Mouse (Mus musculus): ENCODE results near the gene Arid3a.
"Not testable (repeated sequence)": the region's sequence is repeated elsewhere in the genome, so short reads cannot be mapped to it uniquely, and the experiment has no call there.

Gene Arid3a

DNA sequence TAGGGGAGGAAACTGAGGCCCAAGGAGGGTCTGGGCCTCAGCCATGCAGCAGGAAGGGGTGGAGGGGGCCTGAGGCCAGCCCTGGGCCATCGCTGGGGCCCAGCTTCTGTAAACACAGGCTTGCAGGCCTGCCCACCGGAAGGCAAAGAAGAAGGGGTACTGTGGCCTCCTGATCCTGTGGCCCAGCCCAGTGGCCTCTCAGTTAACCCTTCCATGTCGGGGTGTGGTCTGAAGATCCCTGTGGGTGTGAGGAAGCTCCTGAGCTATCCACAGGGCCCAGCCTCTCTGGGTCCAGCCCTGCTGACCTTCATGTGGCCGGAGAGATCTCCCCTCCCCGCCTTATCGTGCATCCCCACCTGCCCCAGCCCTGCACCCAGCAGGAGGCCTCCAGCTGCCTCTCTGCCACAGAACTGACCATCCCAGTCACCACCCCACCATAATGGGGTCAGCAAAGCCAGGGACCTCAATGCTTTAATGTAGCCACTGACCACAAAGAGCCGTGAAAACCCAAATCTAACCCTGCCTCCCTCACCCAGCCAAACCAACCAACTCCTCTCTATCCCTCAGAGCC lies 20.0 kb downstream of the Arid3a start:
- no peak for DNase-seq (ENCODE audit: low read depth)

GRCm38 (mm10) chr10:79947502-79947901 lies 20.7 kb downstream of the Arid3a start:
- DNase-seq (ENCODE audit: low read depth): no peak

- no peak for DNase-seq (ENCODE audit: low read depth)
Observed at GRCm38 (mm10) chr10:79949873-79950272, 23.0 kb downstream of the Arid3a start.

DNA sequence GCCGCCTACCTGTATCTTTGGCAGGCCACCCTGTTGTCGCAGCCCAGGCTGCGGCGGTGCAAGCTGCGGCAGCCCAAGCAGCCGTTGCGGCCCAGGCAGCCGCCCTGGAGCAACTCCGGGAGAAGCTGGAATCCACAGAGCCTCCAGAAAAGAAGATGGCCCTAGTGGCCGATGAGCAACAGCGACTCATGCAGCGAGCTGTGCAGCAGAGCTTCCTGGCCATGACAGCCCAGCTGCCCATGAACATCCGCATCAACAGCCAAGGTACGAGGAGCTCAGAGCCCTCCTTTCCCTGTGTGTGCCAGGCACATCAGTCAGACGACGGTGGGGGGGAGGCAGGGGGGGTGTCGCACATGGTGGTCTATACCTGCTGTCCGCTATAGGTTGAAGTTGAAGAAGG lies 23.8 kb downstream of the Arid3a start:
- no peak for DNase-seq (ENCODE audit: low read depth)

DNA sequence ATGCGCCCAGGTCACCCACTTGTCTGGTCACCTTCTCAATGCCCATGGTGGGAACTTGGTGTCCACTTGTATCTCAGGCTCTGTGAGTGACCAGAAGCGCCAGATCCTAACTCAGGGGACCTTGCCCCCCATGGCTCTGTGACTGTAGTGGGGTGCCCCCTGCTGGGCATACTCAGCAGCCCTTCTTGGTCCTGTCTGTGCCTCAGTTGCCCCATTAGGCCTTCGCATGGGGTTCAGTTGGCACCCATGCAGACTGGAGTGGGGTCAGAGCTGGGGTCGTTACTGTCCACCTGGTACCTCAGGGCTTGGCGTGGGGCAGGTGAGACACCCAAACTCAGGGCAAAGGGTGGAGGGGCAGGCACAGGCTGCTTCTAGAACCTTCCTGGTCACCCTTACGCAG lies 27.1 kb downstream of the Arid3a start:
- DNase-seq (ENCODE audit: low read depth): no peak

DNA sequence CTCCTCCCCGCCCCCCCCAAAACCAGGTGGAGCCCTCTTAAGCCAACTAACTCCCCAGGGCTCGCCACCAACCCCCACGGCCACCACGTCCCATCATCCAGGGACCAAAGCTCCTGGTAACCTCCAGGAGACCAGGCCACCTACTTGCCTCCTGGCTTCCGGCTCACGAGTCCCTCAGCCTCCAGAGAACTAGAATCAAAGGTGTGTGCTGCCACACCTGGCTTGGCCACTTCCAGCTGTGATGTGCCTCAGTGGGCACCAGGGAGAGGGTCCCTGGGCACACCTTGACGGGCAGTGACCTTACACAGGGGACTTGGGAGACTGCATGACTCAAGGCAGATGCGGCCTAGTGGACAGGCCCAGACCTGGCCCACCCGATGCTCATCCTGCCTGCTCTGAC lies 28.8 kb downstream of the Arid3a start:
- no peak for DNase-seq (ENCODE audit: low read depth)

DNA sequence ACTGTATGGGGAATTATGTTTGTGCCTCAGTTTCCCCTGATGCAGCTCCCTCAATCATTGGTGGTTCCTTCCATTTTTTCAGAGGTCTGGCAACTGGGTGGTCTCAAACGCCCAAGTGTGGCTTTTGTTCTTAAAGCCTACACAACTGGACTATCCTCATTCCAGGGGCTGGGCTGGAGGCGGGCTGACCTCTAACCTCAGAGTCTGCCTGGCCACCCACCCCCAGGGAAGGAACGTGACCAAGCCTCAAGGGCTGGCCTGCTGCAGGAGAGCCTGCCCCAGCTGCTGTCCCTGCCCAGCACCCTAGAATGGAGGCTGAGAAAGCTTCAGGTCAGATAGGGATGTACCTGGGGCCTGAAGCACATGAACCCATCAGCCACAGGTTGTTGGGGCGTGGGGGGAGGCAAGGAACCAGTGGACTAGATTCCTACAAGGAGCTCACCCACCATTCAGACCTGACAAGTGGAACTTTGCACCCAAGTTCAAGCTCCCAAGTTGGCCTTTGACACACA lies 29.9 kb downstream of the Arid3a start:
- DNase-seq (ENCODE audit: low read depth): no peak

- peak; percentile 68 for DNase-seq (ENCODE audit: low read depth)
Observed at GRCm38 (mm10) chr10:79958140-79958816, 31.4 kb downstream of the Arid3a start.

GRCm38 (mm10) chr10:79959412-79959811 lies 32.6 kb downstream of the Arid3a start:
- not testable (repeated sequence) for DNase-seq (ENCODE audit: low read depth)

DNA sequence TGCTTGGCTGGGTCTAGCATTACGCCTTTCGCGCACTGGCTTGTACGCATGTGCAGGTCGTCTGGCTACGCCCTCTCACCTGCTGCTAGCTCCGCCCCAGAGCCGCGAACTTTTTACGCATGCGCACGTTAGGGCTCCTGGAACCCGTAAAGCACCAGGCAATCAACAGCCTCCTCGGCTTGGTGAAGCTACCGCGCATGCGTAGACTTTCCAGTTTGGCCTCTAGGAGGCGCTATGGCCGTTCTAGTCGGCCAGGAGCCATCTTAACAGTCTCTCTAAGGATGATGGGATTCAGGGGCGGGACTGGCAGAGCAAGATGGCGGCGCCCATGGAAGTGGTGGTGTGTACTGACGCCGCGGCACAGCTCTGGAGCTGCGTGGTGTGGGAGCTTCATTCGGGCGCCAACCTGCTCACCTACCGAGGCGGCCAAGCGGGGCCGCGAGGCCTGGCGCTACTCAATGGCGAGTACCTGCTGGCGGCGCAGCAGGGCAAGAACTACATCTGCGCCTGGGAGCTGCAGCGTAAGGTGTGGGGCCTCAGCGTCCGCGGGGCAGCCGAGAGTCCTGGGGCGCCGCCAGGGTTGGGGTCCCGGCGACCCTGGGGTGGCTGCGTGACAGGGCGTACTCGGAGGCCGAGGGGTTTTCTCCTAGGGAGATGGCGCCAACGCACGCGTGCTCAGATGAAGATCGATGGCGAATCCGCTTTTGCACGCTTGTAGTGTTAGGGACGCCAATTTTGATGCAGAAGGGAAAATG lies 33.2 kb downstream of the Arid3a start, which contains the start of gene Wdr18:
TSS of gene Wdr18 (plus strand) at position 306 of the 755 bp plus-strand sequence.
- peak; percentile 99 for DNase-seq (ENCODE audit: low read depth)

- DNase-seq (ENCODE audit: low read depth): no peak
Observed at GRCm38 (mm10) chr10:79960671-79961294, 33.9 kb downstream of the Arid3a start.

DNA sequence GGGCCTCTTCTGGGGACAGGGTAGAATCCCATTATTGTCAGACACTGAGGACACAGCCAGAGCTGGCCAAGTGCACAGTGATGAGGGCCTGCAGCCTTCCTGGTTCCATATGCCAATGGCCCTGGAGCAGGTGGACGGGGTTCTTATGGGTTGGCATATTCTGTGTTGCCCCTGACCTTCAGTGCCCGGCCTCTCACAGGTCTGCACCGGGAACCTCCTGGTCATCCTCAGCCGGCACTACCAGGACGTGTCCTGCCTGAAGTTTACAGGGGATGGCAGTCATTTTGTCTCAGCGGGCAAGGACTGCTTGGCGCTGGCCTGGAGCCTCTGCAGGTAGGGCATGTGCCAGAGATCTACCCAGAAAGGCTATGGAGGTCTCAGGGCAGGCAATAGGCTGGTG lies 37.9 kb downstream of the Arid3a start:
- no peak for DNase-seq (ENCODE audit: low read depth)

DNA sequence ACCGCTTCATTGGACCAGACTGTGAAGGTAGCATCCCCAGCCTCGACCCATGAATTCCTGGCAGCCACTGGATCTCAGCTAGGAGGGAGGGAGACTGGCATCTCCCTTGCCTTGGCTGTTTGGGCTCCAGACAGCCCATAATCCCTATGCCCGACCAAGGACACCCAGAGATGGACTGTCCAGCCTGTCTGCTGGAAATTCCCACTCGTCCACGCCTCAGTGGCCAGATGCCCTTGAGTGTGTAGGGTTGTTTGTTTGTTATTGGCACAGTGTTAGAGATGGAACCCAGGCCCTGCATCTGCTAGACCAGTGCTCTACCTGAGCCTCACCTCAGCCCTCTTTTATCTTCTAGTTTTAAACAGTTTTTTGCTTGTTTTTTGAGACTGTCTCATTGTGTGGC lies 38.5 kb downstream of the Arid3a start:
- no peak for DNase-seq (ENCODE audit: low read depth)

DNA sequence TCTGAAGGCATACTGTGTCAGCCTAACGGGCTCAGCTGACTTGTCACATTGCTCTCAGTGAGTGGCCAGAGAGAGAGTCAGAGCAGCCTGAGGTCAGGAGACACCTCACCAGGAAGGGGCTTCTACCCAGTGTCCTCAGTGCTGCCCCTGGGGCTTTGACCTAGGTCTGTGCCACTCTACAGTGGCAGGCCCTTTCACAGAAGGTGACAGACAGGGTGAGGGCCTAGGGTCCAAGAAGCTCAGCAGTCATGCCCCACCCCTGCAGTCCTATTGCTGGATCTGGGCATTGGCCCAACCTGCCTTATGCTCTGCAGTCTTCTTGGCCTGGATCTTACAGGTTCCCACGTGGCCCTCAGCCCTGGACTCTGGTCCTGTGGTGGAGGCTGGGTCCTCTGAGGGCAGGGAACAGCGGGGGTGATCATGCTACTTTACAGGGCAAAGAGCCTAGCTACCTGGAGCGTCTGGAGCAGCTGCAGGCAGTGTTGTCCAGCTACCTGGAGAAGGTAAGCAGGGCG lies 40.1 kb downstream of the Arid3a start:
- DNase-seq (ENCODE audit: low read depth): no peak

- no peak for DNase-seq (ENCODE audit: low read depth)
Observed at GRCm38 (mm10) chr10:79968181-79968580, 41.3 kb downstream of the Arid3a start.

DNA sequence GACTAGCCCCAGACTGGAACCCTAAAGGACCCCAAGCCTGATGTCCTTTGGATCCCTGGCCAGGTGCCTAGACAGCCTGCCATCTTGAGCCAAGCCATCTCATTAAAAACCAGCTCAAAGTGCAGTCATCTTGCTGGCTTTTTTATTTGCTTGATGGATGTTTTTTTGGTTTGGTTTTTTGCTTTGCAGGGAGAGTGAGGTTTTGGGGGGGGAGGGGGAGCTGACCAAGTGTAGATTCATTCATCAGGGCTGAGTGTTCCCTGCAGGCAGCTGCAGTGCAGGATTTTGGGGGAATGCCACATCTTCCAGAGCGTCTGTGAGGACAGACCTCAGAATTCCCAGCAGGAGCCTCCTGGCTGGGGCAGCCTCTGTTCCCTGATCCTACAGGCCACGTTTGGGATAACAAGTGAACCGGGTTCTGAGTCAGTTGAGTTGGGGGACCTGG lies 42.3 kb downstream of the Arid3a start:
- no peak for DNase-seq (ENCODE audit: low read depth)

DNA sequence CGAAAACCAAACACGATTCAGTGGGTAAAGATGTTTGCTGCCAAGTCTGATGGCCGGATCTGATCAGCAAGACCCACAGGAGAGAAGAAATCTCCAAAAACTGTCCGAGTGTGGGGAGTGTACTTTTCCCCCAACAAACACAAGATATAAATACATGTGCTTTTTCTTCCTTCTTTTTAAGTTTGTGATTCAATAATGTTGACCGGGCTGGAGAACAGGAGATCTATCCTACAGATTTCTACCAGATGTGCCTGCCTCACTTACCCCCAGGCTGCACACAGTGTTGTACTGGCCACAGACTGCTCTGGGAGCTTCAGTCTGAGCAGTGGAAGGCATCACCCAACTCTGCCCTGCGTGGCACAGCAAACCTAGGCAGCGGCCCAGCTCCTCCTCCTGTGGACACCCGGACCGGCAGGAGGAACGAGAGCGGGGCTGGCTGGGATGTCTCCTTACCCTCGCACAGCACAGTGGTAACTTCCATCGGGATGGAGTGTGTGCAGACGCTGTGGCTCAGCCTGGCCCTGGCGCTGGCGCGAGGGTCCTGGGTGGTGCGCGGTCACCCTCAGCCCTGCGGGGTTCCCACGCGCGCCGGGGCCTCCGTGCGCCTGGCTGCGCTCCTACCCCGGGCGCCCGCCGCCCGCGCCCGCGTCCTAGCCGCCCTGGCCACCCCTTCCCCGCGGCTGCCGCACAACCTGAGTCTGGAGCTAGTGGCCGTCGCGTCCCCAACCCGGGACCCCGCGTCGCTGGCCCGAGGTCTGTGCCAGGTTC lies 43.8 kb downstream of the Arid3a start, which contains the start of gene Grin3b:
TSS of gene Grin3b (plus strand) at position 301 of the 768 bp plus-strand sequence.
- no peak for DNase-seq (ENCODE audit: low read depth)

GRCm38 (mm10) chr10:79971183-79971497 lies 44.3 kb downstream of the Arid3a start:
- no peak for DNase-seq (ENCODE audit: low read depth)

GRCm38 (mm10) chr10:79972831-79973230 lies 46.0 kb downstream of the Arid3a start:
- no peak for DNase-seq (ENCODE audit: low read depth)

DNA sequence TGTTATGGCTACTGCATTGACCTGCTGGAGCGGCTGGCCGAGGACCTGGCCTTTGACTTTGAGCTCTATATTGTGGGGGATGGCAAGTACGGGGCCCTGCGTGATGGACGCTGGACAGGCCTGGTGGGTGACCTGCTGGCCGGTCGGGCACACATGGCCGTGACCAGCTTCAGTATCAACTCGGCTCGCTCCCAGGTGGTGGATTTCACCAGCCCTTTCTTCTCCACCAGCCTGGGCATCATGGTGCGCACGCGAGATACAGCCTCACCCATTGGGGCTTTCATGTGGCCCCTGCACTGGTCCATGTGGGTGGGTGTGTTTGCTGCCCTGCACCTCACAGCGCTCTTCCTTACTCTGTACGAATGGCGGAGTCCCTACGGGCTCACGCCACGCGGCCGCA lies 47.2 kb downstream of the Arid3a start:
- no peak for DNase-seq (ENCODE audit: low read depth)

DNA sequence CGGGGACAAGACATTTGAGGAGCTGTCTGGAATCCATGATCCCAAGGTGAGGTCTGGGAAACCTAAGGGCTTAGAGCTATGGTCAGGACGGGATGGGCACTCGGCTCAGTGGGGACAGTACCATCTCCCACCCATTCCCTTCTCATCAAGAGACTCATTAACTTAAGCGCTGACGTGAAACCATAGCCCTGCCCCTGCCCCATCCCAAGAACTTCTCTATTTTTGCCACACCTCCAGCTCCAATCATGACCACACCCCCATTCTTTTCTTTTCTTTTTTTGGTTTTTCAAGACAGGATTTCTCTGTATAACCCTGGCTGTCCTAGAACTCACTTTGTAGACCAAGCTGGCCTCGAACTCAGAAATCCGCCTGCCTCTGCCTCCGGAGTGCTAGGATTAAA lies 47.8 kb downstream of the Arid3a start:
- DNase-seq (ENCODE audit: low read depth): no peak

All from c-Kit-positive CD71-positive TER-119-negative erythroid progenitor cells, embryonic 14.5 days (primary cell).